Mouse (Mus musculus) midbrain, embryonic 10.5 days (tissue): ENCODE results near the gene L3mbtl1. TPM values are rescaled to one million over a fixed set of nuclear protein-coding genes. Genes with fewer than 3 reads are reported as not detected.

Source experiments
- DNase-seq: peaks from one replicate; pipeline ENCODE4 v3.0.0-alpha.2; 2017; ENCODE audit warnings: low spot score
- H3K27ac ChIP-seq: fragments of 300-500 bp; sonication (generic); replicated peaks from 2 replicates; pipeline ENCODE4 v1.5.1; 2016; ENCODE audit warnings: mild to moderate bottlenecking
- H3K27me3 ChIP-seq: fragments of 300-500 bp; sonication (generic); 2 replicates; pipeline ENCODE4 v1.6.1; 2016; ENCODE audit warnings: low read depth, mild to moderate bottlenecking; ENCODE audit not compliant: poor library complexity, severe bottlenecking
- H3K36me3 ChIP-seq: fragments of 300-500 bp; sonication (generic); 2 replicates; pipeline ENCODE4 v1.6.1; 2016; ENCODE audit warnings: mild to moderate bottlenecking, moderate library complexity
- H3K4me1 ChIP-seq: fragments of 300-500 bp; sonication (generic); 2 replicates; pipeline ENCODE4 v1.6.1; 2016
- H3K4me3 ChIP-seq: fragments of 300-500 bp; sonication (generic); 2 replicates; pipeline ENCODE4 v1.5.1; 2016; ENCODE audit warnings: mild to moderate bottlenecking, moderate library complexity
- H3K9me3 ChIP-seq: fragments of 300-500 bp; sonication (generic); replicated peaks from 2 replicates; pipeline ENCODE4 v1.6.1; 2016; ENCODE audit warnings: mild to moderate bottlenecking
- WGBS: fragments of 180-500 bp; shearing (Covaris S2); methylation state at CpG from one replicate; pipeline ENCODE4 v1.1.7; 2016; 5-methylcytosine and 5-hydroxymethylcytosine counted together
- polyA plus RNA-seq: library from polyadenylated mRNA; unstranded; fragments of >200 nt; fragmentation: Nextera tagmentation; extraction: Ambion mirVana; gene quantifications from 2 replicates; pipeline ENCODE4 v1.2.1, GENCODE M21; 2016

L3mbtl1 gene
- polyA plus RNA-seq, 1 experiment from 2014 or later = 0.23 TPM

DNA sequence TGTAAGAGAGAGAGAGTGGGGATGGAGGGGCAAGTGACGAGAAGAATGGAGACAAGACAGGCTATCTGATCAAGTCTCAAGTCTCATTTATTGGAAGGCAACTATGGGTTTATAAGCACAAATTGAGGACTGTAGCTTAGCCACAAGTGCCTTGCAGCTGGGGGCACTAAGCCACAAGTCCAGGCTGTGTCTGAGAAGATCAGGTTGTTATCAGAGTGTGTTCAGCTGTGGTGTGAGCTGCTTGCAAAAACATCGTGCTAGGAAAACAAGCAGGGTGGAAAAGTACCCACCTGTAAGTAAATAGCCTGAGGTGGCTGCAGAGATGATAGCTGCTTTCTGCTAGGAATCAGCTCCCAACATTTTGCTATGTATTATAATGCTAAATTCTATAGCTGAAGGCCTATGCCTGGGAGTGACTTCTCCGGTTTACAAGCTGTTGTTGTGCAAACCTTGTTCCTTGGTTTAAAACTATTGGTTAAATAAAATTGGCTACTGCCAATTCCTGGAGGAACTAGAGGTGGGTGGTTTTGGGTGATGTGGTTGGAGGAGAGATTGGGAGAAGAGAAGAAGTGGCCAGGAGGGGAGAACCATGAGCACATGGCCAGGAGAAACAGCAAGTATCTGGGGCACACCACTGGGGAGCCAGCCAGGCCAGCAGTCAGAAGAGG is 15.2 kb upstream of the L3mbtl1 start:
- Histone ChIP-seq H3K27me3 (peaks cover 10% of the 10 kb centered on the region; the same call in 1 of the 2 replicates), H3K4me1 (peaks cover 21% of the 10 kb centered on the region), H3K36me3 (peaks cover 6% of the 10 kb centered on the region), H3K9me3 (no peaks in the 10 kb centered on the region), H3K4me3 (no peak overlapping the region), H3K27ac (no peak overlapping the region)
- WGBS = 63% methylated on average over 3 of the region's 3 CpGs
- DNase-seq = no peak

DNA sequence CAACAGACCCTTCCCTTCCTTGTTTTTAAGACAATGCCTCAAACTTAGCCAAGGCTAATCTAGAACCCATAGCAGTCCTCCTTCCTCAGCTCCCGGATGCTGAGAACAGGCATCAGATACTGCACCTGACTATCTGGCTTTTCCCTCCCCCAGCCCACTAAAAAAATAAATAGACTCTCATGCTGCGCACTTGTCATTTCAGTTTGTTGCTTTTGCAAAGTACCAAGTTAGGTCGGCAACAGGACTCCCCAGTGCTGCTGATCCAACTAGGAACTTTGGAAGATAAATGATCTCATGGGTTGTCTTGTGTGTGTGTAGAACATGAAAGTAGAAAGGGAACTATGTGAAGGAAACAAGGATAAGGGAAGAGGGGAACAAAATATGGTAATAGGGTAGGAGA is 13.6 kb upstream of the L3mbtl1 start:
- DNase-seq = no peak
- peaks cover 10% of the 10 kb centered on the region; the same call in 1 of the 2 replicates for H3K27me3 ChIP-seq
- peaks cover 22% of the 10 kb centered on the region for H3K36me3 ChIP-seq
- H3K4me3 ChIP-seq = peak overlapping the region; percentile 100; the same call in 1 of the 2 replicates
- peaks cover 28% of the 10 kb centered on the region for H3K4me1 ChIP-seq
- WGBS = 80% methylated on average over 3 of the region's 3 CpGs
- no peaks in the 10 kb centered on the region for H3K9me3 ChIP-seq
- no peak overlapping the region for H3K27ac ChIP-seq

DNA sequence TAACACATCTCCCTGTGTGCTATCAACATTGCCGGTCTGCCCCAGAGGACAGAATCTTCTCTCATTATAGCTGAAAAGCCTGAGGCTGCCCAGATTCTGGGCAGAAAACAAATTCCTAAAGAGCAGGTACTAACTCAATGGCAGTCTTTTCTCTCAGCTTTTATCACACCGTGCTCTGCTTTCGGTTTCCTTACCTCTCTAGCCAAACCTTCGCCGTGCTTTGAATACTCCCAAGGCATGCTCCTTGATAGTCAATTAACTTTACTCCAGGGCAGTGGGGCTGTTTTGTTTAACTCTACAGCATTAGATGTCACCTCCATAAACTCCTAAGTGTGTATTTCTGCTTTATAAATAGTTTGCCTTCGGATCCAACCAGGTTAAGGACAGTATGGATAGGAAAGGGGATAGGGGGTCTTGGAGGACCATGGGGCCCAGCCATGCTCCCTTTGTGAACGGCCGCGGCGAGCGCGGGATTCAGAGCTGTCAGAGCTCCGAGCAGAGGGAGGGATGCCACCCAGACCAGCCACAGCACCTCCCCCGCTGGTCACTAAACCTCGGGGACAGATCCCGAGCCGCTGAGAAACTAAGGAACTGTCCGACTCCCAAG is 12.7 kb upstream of the L3mbtl1 start:
- Histone ChIP-seq H3K27me3 (peaks cover 10% of the 10 kb centered on the region; the same call in 1 of the 2 replicates), H3K36me3 (peaks cover 31% of the 10 kb centered on the region), H3K4me3 (peak overlapping the region; percentile 100), H3K4me1 (peaks cover 28% of the 10 kb centered on the region), H3K9me3 (no peaks in the 10 kb centered on the region), H3K27ac (peak overlapping the region; percentile 98)
- DNase-seq = no peak
- WGBS = 2% methylated on average over 18 of the region's 18 CpGs

DNA sequence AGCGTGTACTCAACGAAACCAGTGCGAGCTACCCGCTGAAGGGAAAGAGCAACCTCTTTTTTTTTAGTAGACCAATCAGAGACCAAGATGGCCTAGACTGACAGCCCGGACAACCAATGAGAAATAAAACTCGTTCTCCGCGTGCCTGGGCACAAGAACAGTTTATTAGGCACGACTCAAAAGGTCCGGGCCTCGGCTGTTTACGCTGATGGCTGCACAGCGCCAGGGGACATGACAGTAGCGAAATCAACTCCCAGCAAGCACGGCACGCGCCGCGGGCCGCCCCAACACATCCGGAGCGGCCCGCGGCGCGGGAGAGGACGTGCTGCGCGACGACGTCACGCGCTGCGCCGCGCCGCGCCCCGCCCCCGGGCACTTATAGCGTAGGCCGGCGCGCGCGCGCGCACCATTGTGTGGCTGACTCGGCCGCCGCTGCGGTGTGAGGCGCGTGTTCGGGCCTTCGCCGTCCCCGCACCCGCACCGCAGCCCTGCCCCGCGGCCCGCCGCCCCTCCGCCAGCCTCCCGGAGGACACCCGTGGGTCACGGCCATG is 12.1 kb upstream of the L3mbtl1 start, which contains the start of gene Srsf6:
Gene Srsf6 (plus strand): TSS at position 406 of the 551 bp plus-strand sequence.
- Histone ChIP-seq H3K9me3 (no peaks in the 10 kb centered on the region), H3K4me3 (peak within 1 kb of the TSS; percentile 100)

DNA sequence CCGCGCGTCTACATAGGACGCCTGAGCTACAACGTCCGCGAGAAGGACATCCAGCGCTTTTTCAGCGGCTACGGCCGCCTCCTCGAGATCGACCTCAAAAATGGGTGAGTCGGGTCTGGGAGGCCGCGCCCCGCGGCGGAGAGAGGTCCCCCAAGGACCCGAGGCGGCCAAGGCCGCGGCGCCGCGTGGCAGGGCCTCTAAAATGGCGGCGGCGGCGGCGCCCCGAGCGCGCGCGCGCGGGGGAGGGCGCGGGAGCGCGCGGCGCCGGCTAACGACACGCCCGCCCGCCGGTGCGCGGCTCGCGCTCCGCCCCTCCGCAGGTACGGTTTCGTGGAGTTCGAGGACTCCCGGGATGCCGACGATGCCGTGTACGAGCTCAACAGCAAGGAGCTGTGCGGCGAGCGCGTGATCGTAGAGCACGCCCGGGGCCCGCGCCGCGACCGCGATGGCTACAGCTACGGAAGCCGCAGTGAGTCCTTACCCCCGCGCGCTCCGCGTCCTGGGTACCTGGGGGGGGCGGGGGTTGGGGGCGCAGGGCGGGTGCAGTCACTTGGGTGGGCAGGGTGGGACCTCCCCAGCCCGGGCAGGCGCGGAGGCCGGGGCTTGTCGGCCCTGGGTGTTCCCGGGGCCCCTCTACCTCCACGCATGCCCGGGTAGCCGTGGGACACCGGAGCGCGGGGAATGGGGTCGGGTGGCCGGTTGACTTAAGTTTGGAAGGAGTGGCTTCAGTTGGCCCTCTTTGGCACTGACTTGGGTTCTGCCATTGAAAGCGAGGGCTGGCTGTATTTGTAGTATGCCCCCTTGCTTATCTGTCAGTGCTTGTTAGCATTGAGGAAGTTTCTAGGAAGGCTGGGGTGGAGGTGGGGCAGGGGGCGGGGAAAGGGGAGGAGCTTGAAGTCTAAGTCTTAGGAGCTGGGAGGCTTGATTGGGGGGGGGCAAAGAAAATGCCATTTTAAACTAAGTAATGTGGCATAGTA is 11.3 kb upstream of the L3mbtl1 start:
- peaks cover 45% of the 10 kb centered on the region for H3K36me3 ChIP-seq
- peaks cover 28% of the 10 kb centered on the region for H3K4me1 ChIP-seq
- peak overlapping the region; percentile 98 for H3K27ac ChIP-seq
- under 1% methylated on average over 95 of the region's 103 CpGs for WGBS
- H3K9me3 ChIP-seq = no peaks in the 10 kb centered on the region
- DNase-seq = peak; percentile 67
- peaks cover 10% of the 10 kb centered on the region; the same call in 1 of the 2 replicates for H3K27me3 ChIP-seq
- peak overlapping the region; percentile 100 for H3K4me3 ChIP-seq

More for the DNA sequence above, 12.1 kb upstream of the L3mbtl1 start, which contains the start of gene Srsf6:
- Histone ChIP-seq H3K4me1 (peaks cover 28% of the 10 kb centered on the region), H3K27ac (peak within 1 kb of the TSS; percentile 98), H3K27me3 (peaks cover 10% of the 10 kb centered on the region; the same call in 1 of the 2 replicates), H3K36me3 (peaks cover 37% of the 10 kb centered on the region)
- peak; percentile 86 for DNase-seq
- whole genome bisulfite sequencing = under 1% methylated on average over 62 of the region's 68 CpGs

DNA sequence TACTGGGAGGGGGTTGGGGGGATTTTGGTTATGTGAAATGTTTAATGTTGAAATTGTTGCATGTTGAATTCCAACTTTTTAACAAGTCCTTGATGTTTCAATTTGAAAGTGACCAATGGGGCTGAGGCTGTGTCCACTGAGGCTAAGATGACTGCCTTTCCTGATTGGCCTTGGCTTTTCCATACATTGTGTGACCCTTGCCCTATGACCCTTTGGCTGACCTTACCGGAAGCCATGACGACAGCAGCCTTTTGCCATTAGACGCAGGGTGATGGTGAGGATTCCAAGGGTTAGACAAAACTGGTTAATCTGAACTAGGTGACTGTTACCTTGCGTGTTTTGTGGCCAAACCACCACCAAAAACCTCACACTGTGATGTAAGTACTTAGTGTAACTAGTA is 10.6 kb upstream of the L3mbtl1 start:
- 50% methylated on average over 4 of the region's 4 CpGs for WGBS
- H3K4me3 ChIP-seq = peak overlapping the region; percentile 100
- H3K36me3 ChIP-seq = peaks cover 52% of the 10 kb centered on the region
- H3K27me3 ChIP-seq = peaks cover 10% of the 10 kb centered on the region; the same call in 1 of the 2 replicates
- H3K9me3 ChIP-seq = no peaks in the 10 kb centered on the region
- peaks cover 28% of the 10 kb centered on the region for H3K4me1 ChIP-seq
- no peak overlapping the region; the same call in 1 of the 2 replicates for H3K27ac ChIP-seq
- DNase-seq = peak; percentile 32

DNA sequence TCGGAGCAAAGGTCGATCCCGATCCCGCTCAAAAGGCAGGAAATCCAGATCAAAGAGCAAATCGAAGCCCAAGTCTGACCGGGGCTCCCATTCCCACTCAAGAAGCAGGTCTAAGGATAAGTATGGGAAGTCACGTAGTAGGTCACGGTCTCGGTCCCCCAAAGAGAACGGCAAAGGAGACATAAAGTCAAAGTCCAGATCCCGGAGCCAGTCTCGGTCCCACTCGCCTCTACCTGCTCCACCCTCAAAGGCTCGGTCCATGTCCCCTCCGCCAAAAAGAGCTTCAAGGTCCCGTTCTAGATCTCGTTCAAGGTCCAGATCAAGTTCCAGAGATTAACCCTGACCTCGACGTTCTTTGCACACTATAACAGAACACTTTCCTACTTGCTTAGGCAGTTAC is 8.9 kb upstream of the L3mbtl1 start:
- no peak for DNase-seq
- 96% methylated on average over 19 of the region's 19 CpGs for WGBS
- peaks cover 68% of the 10 kb centered on the region for H3K36me3 ChIP-seq
- H3K27me3 ChIP-seq = peaks cover 5% of the 10 kb centered on the region; the same call in 1 of the 2 replicates
- no peak overlapping the region for H3K4me3 ChIP-seq
- peaks cover 27% of the 10 kb centered on the region for H3K4me1 ChIP-seq
- H3K27ac ChIP-seq = no peak overlapping the region
- no peaks in the 10 kb centered on the region for H3K9me3 ChIP-seq

DNA sequence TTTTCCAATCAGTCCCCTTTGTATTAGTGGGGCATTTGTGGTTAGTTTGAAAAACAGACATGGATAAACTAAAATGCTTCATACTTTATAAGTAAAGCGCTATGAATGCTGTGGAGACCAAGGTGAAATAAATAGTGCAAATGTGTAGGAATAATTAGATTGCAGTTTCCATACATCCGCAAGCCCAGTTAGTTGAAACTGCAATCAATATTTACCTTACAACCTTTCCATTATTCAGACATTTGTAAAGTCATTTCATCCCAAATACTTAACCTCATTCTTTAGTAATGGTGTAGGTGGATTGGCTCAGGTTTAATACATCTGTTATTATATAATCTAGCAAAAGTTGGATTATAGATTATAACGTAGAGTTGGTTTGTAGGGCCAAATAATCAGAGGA is 7.6 kb upstream of the L3mbtl1 start:
- H3K4me3 ChIP-seq = no peak overlapping the region
- H3K4me1 ChIP-seq = peaks cover 15% of the 10 kb centered on the region
- no peak for DNase-seq
- peaks cover 81% of the 10 kb centered on the region for H3K36me3 ChIP-seq
- no peak overlapping the region for H3K27ac ChIP-seq
- peaks cover 4% of the 10 kb centered on the region; the same call in 1 of the 2 replicates for H3K27me3 ChIP-seq
- no peaks in the 10 kb centered on the region for H3K9me3 ChIP-seq
- whole genome bisulfite sequencing = 94% methylated on average over 3 of the region's 3 CpGs

DNA sequence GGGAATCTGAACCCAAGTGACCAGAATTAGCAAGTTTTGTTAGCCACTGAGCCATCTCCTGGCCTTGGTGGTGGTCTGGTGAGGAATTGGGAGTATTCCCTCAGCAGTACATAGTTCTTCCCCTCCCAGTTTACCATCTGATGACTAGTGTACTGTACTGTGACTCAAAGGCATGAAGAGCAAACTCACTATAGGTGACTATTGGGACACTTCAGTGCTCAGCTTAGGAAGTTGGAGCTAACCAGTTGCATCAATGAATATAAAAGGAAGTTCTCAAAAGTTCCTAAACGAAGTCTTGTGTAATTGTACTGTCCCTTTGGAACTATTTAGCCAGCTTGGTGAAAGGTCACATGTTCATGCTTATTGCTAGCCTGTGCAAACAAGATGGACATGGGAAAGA is 3.7 kb upstream of the L3mbtl1 start:
- H3K4me1 ChIP-seq = peaks cover 17% of the 10 kb centered on the region
- 86% methylated on average over 1 of the region's 1 CpGs for WGBS
- no peak overlapping the region for H3K4me3 ChIP-seq
- H3K9me3 ChIP-seq = no peaks in the 10 kb centered on the region
- H3K27ac ChIP-seq = no peak overlapping the region
- peaks cover 43% of the 10 kb centered on the region for H3K27me3 ChIP-seq
- peaks cover 66% of the 10 kb centered on the region for H3K36me3 ChIP-seq
- DNase-seq = no peak

DNA sequence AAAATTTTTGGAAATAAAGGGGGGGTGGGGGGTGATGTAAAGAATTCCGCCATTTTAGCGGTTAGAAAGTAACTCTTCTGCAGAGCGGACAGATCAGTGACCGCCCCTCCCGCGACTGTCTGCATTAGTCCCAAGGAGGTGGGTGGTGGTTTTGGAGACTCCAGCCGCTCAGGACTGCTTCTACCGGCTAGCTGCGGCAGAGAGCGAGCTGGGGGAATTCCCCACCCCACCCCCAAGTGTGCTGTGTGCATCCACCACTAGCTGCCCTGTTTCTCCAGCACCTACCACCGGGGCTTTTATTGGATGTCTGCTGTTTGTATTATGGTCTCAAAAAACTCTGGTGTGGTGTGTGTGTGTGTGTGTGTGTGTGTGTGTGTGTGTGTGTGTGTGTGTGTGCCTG is 659 bp downstream of the L3mbtl1 start:
- H3K9me3 ChIP-seq = no peaks in the 10 kb centered on the region
- peak overlapping the region; percentile 67 for H3K4me3 ChIP-seq
- peaks cover 23% of the 10 kb centered on the region for H3K36me3 ChIP-seq
- H3K27ac ChIP-seq = no peak overlapping the region
- H3K27me3 ChIP-seq = peaks cover 47% of the 10 kb centered on the region
- H3K4me1 ChIP-seq = peaks cover 24% of the 10 kb centered on the region
- DNase-seq = no peak
- 8% methylated on average over 11 of the region's 11 CpGs for WGBS

DNA sequence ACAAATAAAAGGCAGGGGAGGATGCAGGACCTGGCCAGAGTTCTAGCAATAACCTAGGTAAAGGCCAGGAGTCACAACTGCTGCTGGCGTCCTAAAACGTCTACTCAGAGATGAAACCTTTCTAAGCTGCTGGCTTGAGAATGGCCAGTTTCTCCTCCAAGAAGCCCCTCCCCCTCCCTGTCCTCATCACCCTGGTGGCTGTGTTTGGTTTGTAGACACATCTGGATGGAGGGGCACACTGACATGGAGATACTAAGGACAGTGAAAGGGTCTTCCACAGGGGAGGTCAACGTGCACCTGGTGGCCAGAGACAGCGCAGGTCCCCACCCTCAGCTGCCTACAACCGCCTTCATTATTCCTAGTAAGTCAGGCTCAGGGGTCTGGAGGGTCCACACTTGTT is 3.7 kb downstream of the L3mbtl1 start:
- Histone ChIP-seq H3K36me3 (no peaks in the 10 kb centered on the region), H3K4me1 (peaks cover 24% of the 10 kb centered on the region), H3K27me3 (peaks cover 30% of the 10 kb centered on the region), H3K4me3 (no peak overlapping the region), H3K9me3 (no peaks in the 10 kb centered on the region), H3K27ac (no peak overlapping the region)
- 86% methylated on average over 5 of the region's 5 CpGs for WGBS
- DNase-seq = no peak

DNA sequence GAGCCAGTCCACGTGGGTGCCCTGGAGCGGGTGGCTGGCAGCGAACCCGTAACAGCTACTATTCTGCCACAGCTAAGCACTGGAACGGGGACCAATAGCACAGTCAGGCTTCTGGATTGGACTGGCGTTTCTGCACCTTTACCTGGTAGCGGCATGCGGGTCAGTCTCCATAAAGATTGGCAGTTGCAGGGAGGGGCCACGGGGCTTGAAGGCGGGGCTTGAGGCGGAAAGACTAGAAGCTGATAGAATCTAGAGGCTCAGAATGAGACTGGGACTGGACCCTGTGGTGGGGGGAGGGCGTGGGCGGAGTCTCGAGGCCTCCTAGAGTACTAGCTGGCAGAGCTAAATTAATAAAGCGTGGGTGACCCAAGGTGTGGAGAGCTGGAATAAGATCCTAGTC is 4.5 kb downstream of the L3mbtl1 start:
- 36% methylated on average over 15 of the region's 15 CpGs for WGBS
- Histone ChIP-seq H3K27ac (no peak overlapping the region), H3K27me3 (peaks cover 22% of the 10 kb centered on the region), H3K4me1 (peaks cover 21% of the 10 kb centered on the region), H3K4me3 (peak overlapping the region; percentile 41), H3K9me3 (no peaks in the 10 kb centered on the region), H3K36me3 (no peaks in the 10 kb centered on the region)
- DNase-seq = no peak
